8 mouse cellular contexts compared by ENCODE assay signal in genomic region chr11:58331149-58331495, GRCm38 (mm10). TPM values are rescaled to one million over a fixed set of nuclear protein-coding genes. Genes with fewer than 3 reads are reported as not detected.
DNase-seq lines count a peak whose midpoint lies in the region; ATAC-seq lines count a peak whose summit lies in the region.

No protein-coding gene starts in this region.

- H3K4me1 ChIP-seq in megakaryocyte, embryonic 14.5 days, result peaks cover 58% of the 10 kb centered on the region
- H3K4me1 ChIP-seq in limb, embryonic 12.5 days (replicated peaks), result peaks cover 32% of the 10 kb centered on the region
- peaks cover 24% of the 10 kb centered on the region for H3K4me1 ChIP-seq in stomach, embryonic 15.5 days

- H3K36me3 ChIP-seq in megakaryocyte, embryonic 14.5 days (replicated peaks; ENCODE audit: low read length), result peaks cover 63% of the 10 kb centered on the region
- peaks cover 48% of the 10 kb centered on the region for H3K36me3 ChIP-seq in limb, embryonic 12.5 days
- H3K36me3 ChIP-seq in stomach, embryonic 15.5 days, result peaks cover 15% of the 10 kb centered on the region

- H3K9ac ChIP-seq in limb, embryonic 12.5 days (replicated peaks), result peak overlapping the region; percentile 69
- peak overlapping the region; percentile 79 for H3K9ac ChIP-seq in stomach, embryonic 15.5 days

- no peaks in the 10 kb centered on the region for H3K27me3 ChIP-seq in megakaryocyte, embryonic 14.5 days (replicated peaks)
- H3K27me3 ChIP-seq in limb, embryonic 12.5 days, result no peaks in the 10 kb centered on the region
- H3K27me3 ChIP-seq in stomach, embryonic 15.5 days (replicated peaks), result no peaks in the 10 kb centered on the region

- peak overlapping the region; percentile 99 for H3K4me3 ChIP-seq in megakaryocyte, embryonic 14.5 days (replicated peaks)
- H3K4me3 ChIP-seq in limb, embryonic 12.5 days (replicated peaks), result peak overlapping the region; percentile 84
- peak overlapping the region; percentile 93 for H3K4me3 ChIP-seq in stomach, embryonic 15.5 days (replicated peaks)

- no peaks in the 10 kb centered on the region for H3K9me3 ChIP-seq in megakaryocyte, embryonic 14.5 days
- 0 out of 2 replicates have a peak, but pooled peaks cover 6% of the 10 kb centered on the region for H3K9me3 ChIP-seq in limb, embryonic 12.5 days
- H3K9me3 ChIP-seq in stomach, embryonic 15.5 days, result no peaks in the 10 kb centered on the region

- H3K4me2 ChIP-seq in limb, embryonic 12.5 days, result peak overlapping the region; percentile 96
- H3K4me2 ChIP-seq in stomach, embryonic 15.5 days, result peak overlapping the region; percentile 88

- H3K27ac ChIP-seq in limb, embryonic 12.5 days, result peak overlapping the region; percentile 62; the same call in 1 of the 2 replicates
- peak overlapping the region; percentile 78; the same call in 1 of the 2 replicates for H3K27ac ChIP-seq in stomach, embryonic 15.5 days

- ATAC-seq in megakaryocyte, adult 5-6 weeks (ENCODE audit: poor library complexity, severe bottlenecking), result no peak
- ATAC-seq in limb, embryonic 12.5 days (ENCODE audit: insufficient number of reproducible peaks, insufficient read depth, low FRiP score, low TSS enrichment, low read depth), result peak; percentile 21; the same call in 1 of the 2 replicates
- 0 out of 2 replicates have a peak, but pooled peaks have one; percentile 1 for ATAC-seq in stomach, embryonic 15.5 days (ENCODE audit: insufficient read depth, low FRiP score, low read depth)
- no peak for ATAC-seq in granulocyte monocyte progenitor cell, adult 5-6 weeks (replicated peaks; ENCODE audit: poor library complexity, severe bottlenecking)

- 14% methylated on average over 10 of the region's 10 CpGs for WGBS in limb, embryonic 12.5 days
- 17% methylated on average over 10 of the region's 10 CpGs for WGBS in stomach, embryonic 15.5 days

- peak; percentile 49 for DNase-seq in cerebellum, adult 11 months
- DNase-seq in cerebellum, postnatal 4 days (ENCODE audit: low spot score in 2 of 2), result no peak
- no peak for DNase-seq in right cerebral cortex, postnatal 10 days (ENCODE audit: low spot score in 2 of 2)

RNA-seq across cellular contexts. Expression of gene Sh3bp5l, which starts 0.6 kb away (rescaled TPM):
- 2.9 and 15.9 TPM in 2 replicates for polyA plus RNA-seq in megakaryocyte, embryonic 14.5 days (2012; ENCODE audit: insufficient read depth, low replicate concordance)
- total RNA-seq in megakaryocyte, adult 5-6 weeks (2015), result 3.8 and 4.1 TPM in 2 replicates
- 13.6 and 20.5 TPM in 2 replicates for total RNA-seq in megakaryocyte, adult 5-6 weeks (2017)
- polyA plus RNA-seq in limb, embryonic 12.5 days (2016; fragmentation: Nextera tagmentation; extraction: Ambion mirVana), result 39.0 and 39.8 TPM in 2 replicates
- 30.7 and 30.8 TPM in 2 replicates for polyA plus RNA-seq in stomach, embryonic 15.5 days (2015; fragmentation: Nextera tagmentation; extraction: Ambion mirVana)
- 4.5 and 10.7 TPM in 2 replicates for total RNA-seq in granulocyte monocyte progenitor cell, adult 5-6 weeks (2014; fragmentation: Nextera tagmentation)
- total RNA-seq in granulocyte monocyte progenitor cell, adult 5-6 weeks (2017), result 10.3 and 17.8 TPM in 2 replicates

RNA-seq across cellular contexts. Expression of gene Zfp672, which starts 1.0 kb away (rescaled TPM):
- 11.6 and 18.5 TPM in 2 replicates for polyA plus RNA-seq in megakaryocyte, embryonic 14.5 days (2012; ENCODE audit: insufficient read depth, low replicate concordance)
- total RNA-seq in megakaryocyte, adult 5-6 weeks (2015), result 26.9 and 28.8 TPM in 2 replicates
- total RNA-seq in megakaryocyte, adult 5-6 weeks (2017), result 14.7 and 19.2 TPM in 2 replicates
- 32.1 and 32.3 TPM in 2 replicates for polyA plus RNA-seq in limb, embryonic 12.5 days (2016; fragmentation: Nextera tagmentation; extraction: Ambion mirVana)
- polyA plus RNA-seq in stomach, embryonic 15.5 days (2015; fragmentation: Nextera tagmentation; extraction: Ambion mirVana), result 37.8 and 42.6 TPM in 2 replicates
- total RNA-seq in granulocyte monocyte progenitor cell, adult 5-6 weeks (2014; fragmentation: Nextera tagmentation), result 10.9 and 19.5 TPM in 2 replicates
- 22.6 and 26.4 TPM in 2 replicates for total RNA-seq in granulocyte monocyte progenitor cell, adult 5-6 weeks (2017)

RNA-seq across cellular contexts. Expression of gene Zfp692, which starts 24.3 kb away (rescaled TPM):
- polyA plus RNA-seq in megakaryocyte, embryonic 14.5 days (2012; ENCODE audit: insufficient read depth, low replicate concordance), result 7.7 and 14.6 TPM in 2 replicates
- total RNA-seq in megakaryocyte, adult 5-6 weeks (2015), result 5.6 and 9.7 TPM in 2 replicates
- total RNA-seq in megakaryocyte, adult 5-6 weeks (2017), result 8.6 and 9.2 TPM in 2 replicates
- 28.0 and 29.2 TPM in 2 replicates for polyA plus RNA-seq in limb, embryonic 12.5 days (2016; fragmentation: Nextera tagmentation; extraction: Ambion mirVana)
- polyA plus RNA-seq in stomach, embryonic 15.5 days (2015; fragmentation: Nextera tagmentation; extraction: Ambion mirVana), result 26.9 and 27.5 TPM in 2 replicates
- total RNA-seq in granulocyte monocyte progenitor cell, adult 5-6 weeks (2014; fragmentation: Nextera tagmentation), result 35.3 and 35.8 TPM in 2 replicates
- 22.7 and 27.7 TPM in 2 replicates for total RNA-seq in granulocyte monocyte progenitor cell, adult 5-6 weeks (2017)

RNA-seq across cellular contexts. Expression of gene Lypd8, which starts 47.7 kb away (rescaled TPM):
- not detected in 2 replicates for polyA plus RNA-seq in megakaryocyte, embryonic 14.5 days (2012; ENCODE audit: insufficient read depth, low replicate concordance)
- total RNA-seq in megakaryocyte, adult 5-6 weeks (2015), result not detected in 2 replicates
- not detected in 2 replicates for total RNA-seq in megakaryocyte, adult 5-6 weeks (2017)
- not detected in 2 replicates for polyA plus RNA-seq in limb, embryonic 12.5 days (2016; fragmentation: Nextera tagmentation; extraction: Ambion mirVana)
- polyA plus RNA-seq in stomach, embryonic 15.5 days (2015; fragmentation: Nextera tagmentation; extraction: Ambion mirVana), result 237 and 326 TPM in 2 replicates
- total RNA-seq in granulocyte monocyte progenitor cell, adult 5-6 weeks (2014; fragmentation: Nextera tagmentation), result not detected in 2 replicates
- total RNA-seq in granulocyte monocyte progenitor cell, adult 5-6 weeks (2017), result not detected in 2 replicates

RNA-seq across cellular contexts. Expression of gene 4930438A08Rik, which starts 56.5 kb away (rescaled TPM):
- polyA plus RNA-seq in megakaryocyte, embryonic 14.5 days (2012; ENCODE audit: insufficient read depth, low replicate concordance), result 0.19 TPM in 1 of 2 replicates, not detected in the other
- total RNA-seq in megakaryocyte, adult 5-6 weeks (2015), result 12.5 and 18.7 TPM in 2 replicates
- total RNA-seq in megakaryocyte, adult 5-6 weeks (2017), result 23.6 and 30.1 TPM in 2 replicates
- polyA plus RNA-seq in limb, embryonic 12.5 days (2016; fragmentation: Nextera tagmentation; extraction: Ambion mirVana), result not detected in 2 replicates
- 0.19 and 0.40 TPM in 2 replicates for polyA plus RNA-seq in stomach, embryonic 15.5 days (2015; fragmentation: Nextera tagmentation; extraction: Ambion mirVana)
- 2.2 TPM in 1 of 2 replicates, not detected in the other for total RNA-seq in granulocyte monocyte progenitor cell, adult 5-6 weeks (2014; fragmentation: Nextera tagmentation)
- total RNA-seq in granulocyte monocyte progenitor cell, adult 5-6 weeks (2017), result 2.8 and 4.7 TPM in 2 replicates

Comparison
In these comparisons a context has a peak if more than half of its experiments do, and no peak if none do; other contexts are left out.
1. ATAC-seq: peak in limb, embryonic 12.5 days (single experiment) and stomach, embryonic 15.5 days (single experiment); none in megakaryocyte, adult 5-6 weeks (single experiment) and granulocyte monocyte progenitor cell, adult 5-6 weeks (single experiment).
2. Peak in every context shown above with its lines, with median percentiles within 50 percentile points of each other: H3K4me3 ChIP-seq.